Mouse (Mus musculus): Measurements from ENCODE around the gene Fev. TPM values are rescaled to one million over a fixed set of nuclear protein-coding genes. Genes with fewer than 3 reads are reported as not detected.

The Fev gene
- polyA plus RNA-seq, 2 experiments from 2014 or later: not detected

DNA sequence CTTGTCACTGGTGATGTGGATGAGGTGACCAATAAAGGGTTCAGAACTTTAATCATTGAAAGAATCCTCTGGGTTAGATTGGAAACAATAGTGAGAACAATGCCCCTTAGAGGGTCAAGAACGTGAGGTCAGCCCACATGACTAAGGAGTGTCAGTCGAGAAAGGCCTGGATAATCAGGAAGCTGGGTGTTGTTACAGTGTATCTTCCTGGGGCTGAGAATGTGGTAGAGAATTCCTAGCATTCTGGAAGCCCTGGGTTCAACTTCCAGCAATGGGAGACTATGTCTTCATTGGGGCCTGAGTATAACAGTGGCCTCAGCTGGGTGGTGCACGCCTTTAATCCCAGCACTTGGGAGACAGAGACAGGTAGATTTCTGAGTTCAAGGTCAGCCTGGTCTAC lies 8.0 kb downstream of the Fev start:
- no peak for ATAC-seq

DNA sequence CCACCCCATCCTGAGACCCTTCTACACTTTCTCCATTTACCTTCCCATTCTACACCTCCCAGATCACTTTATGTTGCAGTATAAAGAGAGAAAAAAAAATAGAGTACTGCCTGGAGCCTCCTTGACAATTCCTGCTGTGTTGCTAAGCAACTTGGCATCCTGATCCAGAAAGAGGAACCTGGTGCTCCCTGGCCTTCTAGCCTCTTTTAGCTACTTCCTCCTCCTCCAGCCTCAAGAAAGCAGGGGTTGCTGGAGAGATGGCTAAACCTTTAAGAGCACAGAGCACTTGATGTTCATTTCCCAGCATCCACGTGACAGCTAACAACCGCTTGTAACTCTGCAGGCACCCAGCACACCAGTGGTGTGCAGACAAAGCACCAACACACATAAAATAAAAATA lies 13.0 kb downstream of the Fev start:
- ATAC-seq: no peak

DNA sequence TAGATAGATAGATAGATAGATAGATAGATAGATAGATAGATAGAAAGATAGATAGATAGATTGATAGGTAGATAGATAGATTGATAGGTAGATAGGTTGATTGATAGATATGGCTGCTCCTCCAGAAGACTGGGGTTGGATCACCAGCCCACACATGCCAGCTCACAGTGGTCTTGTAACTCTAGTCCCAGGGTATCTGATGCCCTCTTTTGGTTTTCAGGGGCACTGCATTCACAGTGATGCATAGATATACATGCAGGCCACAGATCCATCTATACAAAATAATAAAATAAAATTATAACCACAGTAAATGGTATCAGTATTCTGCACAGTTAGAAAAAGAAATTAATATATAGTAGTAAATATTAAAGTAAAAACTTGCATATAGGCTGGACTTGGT lies 23.4 kb downstream of the Fev start:
- no peak for ATAC-seq

DNA sequence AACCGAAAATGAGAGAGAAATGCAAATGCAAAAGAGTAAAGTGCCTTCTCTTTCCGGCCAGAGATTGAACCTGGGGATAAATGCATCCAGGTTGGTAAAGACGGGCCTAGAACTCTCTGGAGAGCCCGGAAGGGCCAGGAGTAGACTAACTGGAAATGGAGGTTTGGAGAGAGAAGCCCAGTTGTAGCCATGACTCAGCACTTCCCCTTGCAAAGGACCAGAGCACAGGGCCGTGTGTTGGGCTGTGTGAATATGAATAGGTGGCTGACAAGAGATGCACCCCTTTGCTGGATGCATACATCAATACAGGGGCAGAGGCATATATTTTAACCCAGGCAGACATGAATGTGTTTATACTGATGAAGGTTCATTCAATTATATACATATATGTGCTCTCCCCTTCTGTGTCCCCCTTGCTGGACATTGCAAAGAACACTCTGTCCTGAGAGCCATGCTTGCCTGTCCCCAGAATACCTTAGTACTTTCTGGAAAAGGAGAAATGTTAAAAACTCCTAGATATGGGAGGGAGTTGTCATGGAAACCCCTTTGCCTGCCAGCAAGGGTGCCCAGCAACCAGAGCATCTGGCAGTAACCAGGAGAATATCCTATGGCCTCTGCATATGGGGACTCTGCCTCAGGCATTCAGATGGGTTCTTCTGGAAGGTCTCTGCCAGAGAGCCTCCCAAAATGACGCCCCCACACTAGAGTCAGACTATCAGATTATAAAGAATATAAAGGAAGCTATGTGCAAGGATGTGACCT lies 25.8 kb downstream of the Fev start:
- ATAC-seq: no peak

DNA sequence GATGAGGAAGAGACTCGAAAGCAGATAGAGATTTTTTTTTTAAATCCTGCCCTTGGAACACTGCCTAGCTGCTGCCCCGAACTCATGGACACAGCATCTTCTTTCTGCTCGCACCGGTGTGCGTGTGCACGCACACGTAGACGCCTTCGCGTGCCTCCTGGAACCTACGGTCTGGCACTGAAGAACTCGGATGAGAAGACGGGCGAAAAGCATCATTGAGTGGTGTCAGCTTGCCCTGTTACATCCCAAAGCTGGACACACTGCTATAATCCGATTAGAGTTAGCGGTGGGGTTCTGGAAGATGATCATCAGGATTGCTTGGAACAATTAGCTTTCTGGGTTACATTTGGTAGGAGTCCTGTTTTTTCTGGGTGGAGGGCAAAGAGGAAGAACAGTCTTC lies 26.4 kb downstream of the Fev start:
- ATAC-seq: no peak

DNA sequence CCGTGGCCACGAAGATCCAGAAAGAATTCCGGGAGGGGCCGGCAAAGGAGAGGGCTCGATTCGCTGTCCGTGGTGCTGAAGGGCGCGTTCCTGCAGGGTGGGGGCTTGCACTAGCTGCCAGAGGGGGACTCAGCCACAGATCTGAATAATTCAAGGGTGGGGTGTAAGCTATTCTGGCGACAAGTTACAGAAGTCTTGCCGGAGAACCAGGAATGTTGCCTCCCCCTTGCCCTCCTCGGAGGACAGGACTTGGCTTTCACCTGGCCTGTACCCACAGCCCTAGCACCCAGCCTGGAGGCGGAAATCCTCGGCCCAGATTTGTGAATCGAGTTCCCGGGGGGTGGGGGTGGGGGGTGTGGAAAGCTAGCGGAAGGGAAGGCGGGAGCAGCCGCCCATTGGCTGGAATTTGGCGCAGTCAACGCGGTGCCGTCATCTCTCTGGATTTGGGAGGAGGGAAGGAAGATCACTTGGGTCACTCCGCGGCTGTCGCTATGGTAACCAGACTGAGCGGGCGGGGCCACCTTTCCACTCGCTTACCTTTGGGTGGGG lies 27.0 kb downstream of the Fev start:
- ATAC-seq: no peak

DNA sequence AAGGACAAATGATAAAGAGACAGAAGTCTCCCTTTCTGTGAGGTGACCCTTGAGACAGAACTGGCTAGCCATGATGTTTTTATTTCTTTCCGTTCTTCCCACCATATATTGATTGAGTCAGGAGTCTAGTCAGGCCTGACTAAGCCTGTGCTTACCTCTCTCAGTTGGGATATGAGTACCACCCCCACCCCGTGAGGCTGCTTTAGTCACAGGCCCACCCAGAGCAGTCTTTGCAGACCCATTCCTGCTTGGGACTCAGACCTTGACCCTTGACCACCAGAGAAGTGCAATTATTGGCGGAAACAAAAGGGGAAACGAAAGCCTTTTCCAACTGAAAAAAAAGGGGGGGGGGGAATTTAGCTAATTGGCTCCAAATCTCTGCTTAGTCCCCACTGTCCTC lies 27.5 kb downstream of the Fev start:
- ATAC-seq: no peak

DNA sequence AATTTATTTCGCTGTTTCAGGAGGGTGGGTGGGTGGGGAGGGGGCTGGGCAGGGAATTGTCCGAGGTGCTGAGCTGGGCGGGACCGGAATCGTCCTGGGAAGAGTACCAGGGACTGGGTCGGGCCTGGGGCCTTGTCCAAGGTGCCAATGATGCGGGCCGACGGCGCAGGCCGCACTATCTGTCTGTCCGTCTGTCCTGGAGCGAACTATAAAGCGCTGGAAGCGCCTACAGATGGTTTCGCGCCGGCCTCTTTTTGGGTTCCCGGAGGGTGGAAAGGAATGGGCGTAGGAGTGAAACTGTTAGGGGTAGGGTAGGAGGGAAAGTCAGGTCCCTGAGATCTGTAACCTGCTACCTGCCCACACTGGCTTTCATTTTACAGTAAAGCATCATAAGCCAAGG lies 28.0 kb downstream of the Fev start:
- ATAC-seq: no peak

DNA sequence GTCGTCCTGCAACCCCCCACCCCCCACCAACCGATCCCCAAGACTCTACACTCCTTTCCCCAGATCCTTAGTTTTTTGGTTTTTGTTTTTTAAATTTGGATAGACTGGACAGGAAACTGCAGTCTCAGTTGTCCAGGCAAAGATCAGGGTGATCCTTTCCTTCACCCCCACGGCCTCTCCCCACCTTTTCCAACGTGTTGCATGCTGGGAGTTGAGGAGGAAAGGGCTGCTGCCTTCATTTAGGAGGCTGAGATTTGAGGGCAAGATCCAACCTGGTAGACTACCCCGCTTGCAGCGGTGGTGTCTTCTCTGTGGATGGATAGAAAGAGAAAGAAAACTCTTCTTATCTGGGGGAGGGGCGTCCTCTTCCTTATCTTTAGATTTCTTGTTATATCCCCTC lies 28.4 kb downstream of the Fev start:
- ATAC-seq: no peak

DNA sequence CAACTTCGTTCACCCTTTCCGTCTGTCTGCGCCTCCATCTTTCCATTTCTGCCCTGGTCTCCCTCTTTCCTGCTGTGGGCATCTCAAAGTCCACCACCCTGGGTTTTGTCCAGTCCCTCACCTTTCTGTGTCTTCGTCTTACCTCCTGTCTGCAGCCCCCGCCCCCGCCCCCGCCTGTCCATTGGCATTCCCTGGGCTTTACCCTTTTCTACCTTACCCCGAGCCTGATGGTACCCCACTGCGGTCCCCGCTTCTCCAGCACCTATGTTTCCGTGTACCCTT lies 28.8 kb downstream of the Fev start:
- no peak for ATAC-seq

DNA sequence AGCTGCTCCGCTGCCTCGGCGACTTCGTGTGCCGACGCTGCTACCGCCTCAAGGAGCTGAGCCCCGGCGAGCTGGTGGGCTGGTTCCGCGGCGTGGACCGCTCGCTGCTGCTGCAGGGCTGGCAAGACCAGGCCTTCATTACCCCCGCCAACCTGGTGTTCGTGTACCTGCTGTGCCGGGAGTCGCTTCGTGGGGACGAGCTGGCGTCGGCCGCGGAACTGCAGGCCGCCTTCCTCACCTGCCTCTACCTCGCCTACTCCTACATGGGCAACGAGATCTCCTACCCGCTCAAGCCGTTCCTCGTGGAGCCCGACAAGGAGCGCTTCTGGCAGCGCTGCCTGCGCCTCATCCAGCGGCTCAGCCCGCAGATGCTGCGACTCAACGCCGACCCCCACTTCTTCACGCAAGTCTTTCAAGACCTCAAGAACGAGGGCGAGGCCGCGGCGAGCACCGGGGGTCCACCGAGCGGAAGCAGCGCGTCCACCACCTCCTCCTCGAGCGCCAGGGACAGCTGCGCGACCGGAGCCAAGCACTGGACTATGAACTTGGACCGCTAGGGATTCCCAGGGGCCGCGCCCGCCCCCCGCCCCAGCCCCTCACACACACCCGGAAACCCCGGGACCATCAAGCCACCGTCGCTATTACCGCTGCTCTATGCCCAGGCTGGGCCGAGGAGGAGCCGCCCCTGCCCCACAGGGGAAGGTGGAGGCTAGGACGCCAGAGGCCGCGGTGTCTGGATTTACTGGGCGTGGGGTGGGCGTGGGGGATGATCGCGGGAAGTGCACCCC lies 29.4 kb downstream of the Fev start:
- no peak for ATAC-seq

DNA sequence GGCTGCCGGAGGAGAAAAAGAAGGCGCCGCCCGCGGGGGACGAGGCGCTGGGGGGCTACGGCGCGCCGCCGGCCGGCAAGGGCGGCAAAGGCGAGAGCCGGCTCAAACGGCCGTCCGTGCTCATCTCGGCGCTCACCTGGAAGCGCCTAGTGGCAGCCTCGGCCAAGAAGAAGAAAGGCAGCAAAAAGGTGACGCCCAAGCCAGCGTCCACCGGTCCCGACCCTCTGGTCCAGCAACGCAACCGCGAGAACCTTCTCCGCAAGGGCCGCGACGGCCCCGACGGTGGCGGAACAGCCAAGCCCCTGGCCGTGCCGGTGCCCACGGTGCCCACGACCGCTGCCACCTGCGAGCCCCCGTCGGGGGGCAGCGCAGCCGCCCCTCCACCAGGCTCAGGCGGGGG lies 30.1 kb downstream of the Fev start:
- ATAC-seq: no peak

DNA sequence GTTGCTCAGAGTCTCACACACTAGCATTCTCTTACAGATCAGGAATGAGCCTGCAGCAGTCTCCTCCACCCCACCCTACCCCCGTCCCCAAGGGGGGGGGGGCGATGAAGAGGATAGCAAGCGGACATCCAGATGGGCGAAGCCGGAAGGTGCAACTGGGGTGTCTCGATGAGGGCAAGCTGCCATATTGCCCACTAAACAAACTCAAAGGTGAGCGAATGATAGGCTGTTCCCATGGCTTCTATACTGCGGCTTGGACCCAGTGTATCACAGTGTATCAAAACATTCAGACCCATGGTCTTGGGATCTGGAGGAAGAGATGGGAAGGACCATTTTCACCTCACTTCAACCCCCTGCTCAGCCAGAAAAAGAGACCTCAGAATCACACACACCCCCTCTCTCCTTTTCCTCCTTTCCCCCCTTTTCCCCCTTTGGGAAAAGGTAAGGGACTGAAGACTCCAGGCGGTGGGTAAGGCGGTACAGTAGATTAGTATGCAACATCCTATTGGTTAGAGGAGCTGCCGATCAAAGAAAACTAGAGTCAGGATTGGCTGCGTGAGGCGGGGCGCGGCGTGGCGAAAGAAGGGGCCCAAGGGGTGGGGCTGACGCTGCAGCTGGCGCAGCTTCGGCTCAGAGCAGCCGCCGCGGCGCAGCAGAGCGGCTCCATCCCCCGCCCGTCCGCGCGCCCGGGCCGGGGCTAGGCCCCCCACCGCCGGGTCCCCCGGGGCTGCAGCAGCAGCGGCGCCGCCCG lies 30.7 kb downstream of the Fev start, which contains the start of gene Cdk5r2:
Gene Cdk5r2 (plus strand): TSS at position 629 of the 751 bp plus-strand sequence.
- peak; percentile 80 for ATAC-seq

DNA sequence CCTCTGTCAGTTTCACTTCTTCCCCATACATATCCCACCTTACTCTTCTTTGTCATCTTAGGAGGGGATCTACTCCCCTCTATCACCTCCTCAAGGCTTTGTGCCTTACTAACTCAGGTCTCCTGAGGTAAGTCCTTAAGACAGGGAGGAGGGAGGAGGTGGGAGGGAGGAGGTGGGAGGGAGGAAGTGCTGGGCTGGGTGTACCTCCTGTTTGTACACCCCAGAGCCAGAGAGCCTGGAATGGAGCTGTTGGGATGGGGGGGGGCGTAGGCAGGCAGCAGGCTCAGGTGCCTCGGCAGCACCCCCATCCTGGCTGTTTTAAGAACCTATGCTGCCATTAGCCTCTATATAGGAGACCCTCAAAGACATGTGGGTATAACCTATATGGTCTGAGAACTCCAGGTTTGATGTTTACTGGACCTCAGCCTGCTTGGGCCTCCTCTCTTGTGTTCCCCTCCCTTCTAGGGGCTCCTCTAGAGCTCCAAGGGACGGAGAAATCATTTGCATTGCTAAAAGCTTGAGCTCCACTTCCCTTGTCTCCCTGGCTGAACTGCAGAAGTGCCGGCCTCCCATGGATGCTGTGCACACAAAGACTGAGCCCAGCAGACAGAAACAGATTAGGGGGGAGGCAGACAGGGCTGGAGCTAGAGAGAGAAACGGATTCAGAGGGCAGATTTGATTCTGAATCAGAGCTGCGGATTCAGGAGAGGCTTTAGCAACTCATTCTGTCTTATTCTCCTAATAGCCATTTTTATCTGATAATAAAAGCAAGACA lies 34.0 kb downstream of the Fev start:
- no peak for ATAC-seq

DNA sequence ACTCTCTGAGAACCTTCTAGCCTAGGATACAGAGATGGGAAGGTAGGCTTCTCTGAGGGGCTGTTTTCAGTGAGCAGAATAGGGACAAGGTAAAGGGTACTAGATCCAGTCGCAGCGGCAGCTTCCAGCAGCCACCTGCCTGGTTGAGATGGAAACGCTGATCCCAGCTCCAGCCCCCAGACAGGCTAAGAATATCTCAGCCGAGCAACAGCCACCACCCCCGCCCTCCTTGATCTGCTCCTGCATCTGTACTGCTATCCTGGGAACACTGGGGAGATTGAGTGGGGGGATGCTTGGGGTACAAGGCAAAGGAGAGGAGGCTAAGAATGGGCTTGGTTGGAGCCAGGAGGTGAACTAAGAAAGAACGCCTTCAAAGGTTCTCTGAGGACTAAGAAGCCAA lies 35.0 kb downstream of the Fev start:
- ATAC-seq: no peak

DNA sequence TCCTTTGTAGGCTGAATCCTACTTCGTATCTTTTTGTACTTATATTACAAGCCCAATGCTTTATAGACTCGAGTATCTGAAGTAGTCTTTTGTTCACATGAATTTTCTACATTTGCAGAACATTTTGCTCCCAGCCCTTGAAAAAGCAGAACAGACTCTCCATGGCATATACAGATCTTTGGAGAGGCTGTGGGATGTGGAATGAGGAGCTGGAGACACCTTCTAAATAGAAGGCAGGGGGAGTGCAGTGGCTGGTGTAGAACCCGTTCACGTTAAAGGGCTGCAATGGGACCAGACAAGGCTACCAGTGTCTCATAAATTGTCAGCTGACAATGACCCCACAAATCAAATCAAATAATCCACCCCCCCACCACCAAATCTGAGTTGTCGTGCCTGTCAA lies 36.3 kb downstream of the Fev start:
- no peak for ATAC-seq

DNA sequence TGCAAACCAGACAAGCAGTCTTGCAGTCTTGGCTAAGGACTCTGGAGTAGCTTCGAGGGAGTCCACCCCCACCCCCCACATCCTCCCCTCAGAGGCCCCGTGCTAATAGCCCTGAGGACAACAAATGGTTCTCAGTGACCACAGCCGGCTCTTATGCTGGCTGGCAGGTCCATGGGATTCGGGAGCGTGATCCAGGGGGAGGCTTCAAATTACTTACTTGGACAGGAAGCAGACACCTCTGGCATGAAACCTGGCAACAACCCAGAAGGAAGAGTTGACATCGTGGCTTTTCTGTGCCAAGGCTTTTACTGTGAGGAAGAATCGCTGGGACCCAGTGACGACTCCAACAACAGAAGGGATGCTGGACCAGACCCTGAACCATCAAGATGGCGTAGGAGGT lies 38.9 kb downstream of the Fev start:
- no peak for ATAC-seq

DNA sequence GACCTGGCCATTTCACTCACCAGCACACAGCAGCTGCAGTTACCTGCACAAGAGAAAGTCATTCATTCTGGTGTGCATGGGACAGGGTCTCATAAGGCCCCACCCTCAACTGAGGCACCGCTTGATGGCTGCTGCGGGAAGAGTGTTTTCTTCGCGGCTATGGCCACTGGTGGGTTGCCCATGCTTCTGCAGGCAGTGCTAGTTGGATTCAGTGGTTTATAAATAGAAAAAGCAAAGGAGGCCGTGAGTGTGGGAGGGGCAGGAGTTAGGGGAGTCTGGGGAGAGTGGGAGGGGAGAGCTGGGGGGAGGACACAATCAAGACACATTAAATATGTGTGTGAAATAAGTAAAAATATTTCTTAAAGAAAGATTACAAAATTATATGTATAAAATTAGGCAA lies 42.1 kb downstream of the Fev start:
- no peak for ATAC-seq

DNA sequence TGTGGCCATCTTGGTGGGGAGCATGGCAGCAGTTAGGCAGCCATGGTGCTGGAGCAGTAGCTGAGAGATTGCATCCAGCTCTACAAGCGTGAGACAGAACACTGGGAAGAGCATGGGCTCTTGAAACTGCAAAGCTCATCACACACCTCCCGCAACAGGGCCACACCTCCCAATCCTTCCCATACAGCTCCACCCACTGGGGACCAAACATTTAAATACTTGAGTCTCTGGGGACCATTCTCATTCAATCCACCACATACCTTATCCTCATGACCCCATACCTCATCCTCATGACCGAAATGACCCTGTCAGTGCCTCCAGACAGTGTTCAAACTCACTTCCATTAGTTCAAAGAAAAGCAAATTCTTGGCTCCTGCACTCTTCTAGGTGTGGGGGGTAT lies 52.0 kb downstream of the Fev start:
- no peak for ATAC-seq
